Mouse (Mus musculus): ENCODE results near the gene Tex16. TPM values are rescaled to one million over a fixed set of nuclear protein-coding genes. Genes with fewer than 3 reads are reported as not detected.

Tex16 gene
- polyA plus RNA-seq (2014; fragmentation: Nextera tagmentation; extraction: Ambion mirVana): 1.6 and 1.9 TPM in 2 replicates

GRCm38 (mm10) chrX:112010707-112011106, at the start of gene Tex16:
Gene Tex16 (plus strand): TSS chrX:112011007.
- Histone ChIP-seq H3K4me3 (ENCODE audit: low read depth, low read length) (no peak within 1 kb of the TSS), H3K4me1 (replicated peaks; ENCODE audit: control insufficient read depth, insufficient read depth, low read length) (no peaks in the 10 kb centered on the region), H3K27ac (ENCODE audit: low read depth, low read length) (no peak within 1 kb of the TSS), H3K9ac (ENCODE audit: low read length) (no peak within 1 kb of the TSS), H3K9me3 (ENCODE audit: control insufficient read depth, low read length) (no peaks in the 10 kb centered on the region), H3K4me2 (ENCODE audit: low read depth, low read length, severe bottlenecking) (no peak within 1 kb of the TSS), H3K36me3 (ENCODE audit: control insufficient read depth, insufficient read depth, low read length) (no peaks in the 10 kb centered on the region), H3K27me3 (ENCODE audit: control insufficient read depth, insufficient read depth, low read length) (no peaks in the 10 kb centered on the region)
- ATAC-seq (replicated peaks; ENCODE audit: low FRiP score) (no peak), DNase-seq (ENCODE audit: low spot score) (no peak)

- Histone ChIP-seq H3K27ac (ENCODE audit: low read depth, low read length) (no peak overlapping the region), H3K27me3 (ENCODE audit: control insufficient read depth, insufficient read depth, low read length) (no peaks in the 10 kb centered on the region), H3K4me1 (replicated peaks; ENCODE audit: control insufficient read depth, insufficient read depth, low read length) (no peaks in the 10 kb centered on the region), H3K9ac (ENCODE audit: low read length) (no peak overlapping the region), H3K4me2 (ENCODE audit: low read depth, low read length, severe bottlenecking) (no peak overlapping the region), H3K36me3 (ENCODE audit: control insufficient read depth, insufficient read depth, low read length) (no peaks in the 10 kb centered on the region), H3K9me3 (ENCODE audit: control insufficient read depth, low read length) (no peaks in the 10 kb centered on the region), H3K4me3 (ENCODE audit: low read depth, low read length) (no peak overlapping the region)
- ATAC-seq (replicated peaks; ENCODE audit: low FRiP score) (no peak), DNase-seq (ENCODE audit: low spot score) (no peak)
- 45% methylated on average over 1 of the region's 1 CpGs for WGBS
These were observed 11.1 kb upstream of the Tex16 start for GRCm38 (mm10) chrX:111999661-112000060.

Other genes with a start within 250 kb of the Tex16 start
- 1.0 and 1.1 TPM in 2 replicates for gene Gm45194, start 119.6 kb upstream of the Tex16 start, polyA plus RNA-seq (2014; fragmentation: Nextera tagmentation; extraction: Ambion mirVana)
- 0.19 and 0.28 TPM in 2 replicates for gene 4933403O08Rik, start 228.0 kb downstream of the Tex16 start, polyA plus RNA-seq (2014; fragmentation: Nextera tagmentation; extraction: Ambion mirVana)

Data from forebrain, embryonic 11.5 days (tissue).